ENCODE assay signal across 19 mouse cellular contexts in the genomic region with DNA sequence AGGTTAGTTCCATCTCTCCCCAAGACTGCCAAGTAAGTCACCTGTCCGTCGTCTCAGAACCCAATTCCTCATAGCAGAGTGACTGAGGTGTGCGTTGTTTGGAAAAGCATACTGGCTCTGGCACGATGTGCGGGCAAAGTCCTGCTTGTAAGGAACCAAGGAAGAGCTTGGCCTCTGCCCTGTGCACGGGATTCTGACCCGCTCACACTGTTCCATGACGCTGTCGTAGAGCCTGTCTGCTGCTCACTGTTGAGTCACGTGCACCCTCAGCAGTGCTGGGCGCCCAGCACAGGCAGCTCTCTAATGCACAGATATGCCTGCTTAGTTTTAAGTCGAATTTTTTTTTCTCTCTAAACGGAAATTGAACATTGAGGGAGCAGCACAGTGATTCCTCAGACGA. TPM values are rescaled to one million over a fixed set of nuclear protein-coding genes. Genes with fewer than 3 reads are reported as not detected.
DNase-seq lines count a peak whose midpoint lies in the region; ATAC-seq and TF ChIP-seq lines count a peak whose summit lies in the region.
"Had no signal": no experiment of that assay in that cellular context is flagged by ENCODE, and none has a peak within 500 bp of the region (broad histone marks: within the 10 kb centered on the region; RNA-seq: fewer than 3 reads in every experiment).

No protein-coding gene starts in this region.

- no peaks in the 10 kb centered on the region for H3K9me3 ChIP-seq in kidney, embryonic 14.5 days (ENCODE audit: control insufficient read depth, low read length)
- no peaks in the 10 kb centered on the region for H3K9me3 ChIP-seq in kidney, postnatal 0 days (replicated peaks; ENCODE audit: low read length)
- no peaks in the 10 kb centered on the region for H3K9me3 ChIP-seq in kidney, embryonic 15.5 days (replicated peaks)
- H3K9me3 ChIP-seq: embryonic facial prominence, embryonic 10.5 days; forebrain, embryonic 13.5 days; heart, embryonic 12.5 days; hindbrain, embryonic 12.5 days had no signal

- no peaks in the 10 kb centered on the region for H3K4me1 ChIP-seq in kidney, embryonic 14.5 days (ENCODE audit: control insufficient read depth, insufficient read depth, low read length)
- H3K4me1 ChIP-seq in kidney, postnatal 0 days (replicated peaks; ENCODE audit: insufficient read depth, low read length): no peaks in the 10 kb centered on the region
- H3K4me1 ChIP-seq in kidney, embryonic 15.5 days: peaks cover 8% of the 10 kb centered on the region; the same call in 1 of the 2 replicates

- H3K9ac ChIP-seq in kidney, embryonic 14.5 days (ENCODE audit: low read depth, low read length): no peak overlapping the region
- no peak overlapping the region for H3K9ac ChIP-seq in kidney, postnatal 0 days (ENCODE audit: low read depth, low read length)
- no peak overlapping the region for H3K9ac ChIP-seq in kidney, embryonic 15.5 days
- H3K9ac ChIP-seq: forebrain, embryonic 13.5 days; forebrain, postnatal 0 days; heart, embryonic 12.5 days; hindbrain, embryonic 12.5 days had no signal

- no peaks in the 10 kb centered on the region for H3K36me3 ChIP-seq in kidney, embryonic 14.5 days (ENCODE audit: control insufficient read depth, insufficient read depth, low read length)
- H3K36me3 ChIP-seq in kidney, postnatal 0 days (ENCODE audit: insufficient read depth, low read length): no peaks in the 10 kb centered on the region
- H3K36me3 ChIP-seq in kidney, embryonic 15.5 days: no peaks in the 10 kb centered on the region; the same call in 1 of the 2 replicates
- H3K36me3 ChIP-seq: embryonic facial prominence, embryonic 10.5 days; heart, embryonic 12.5 days; hindbrain, embryonic 12.5 days had no signal

- 89% methylated on average over 14 of the region's 14 CpGs for WGBS in kidney, embryonic 14.5 days
- WGBS in kidney, postnatal 0 days: 86% methylated on average over 14 of the region's 14 CpGs
- 90% methylated on average over 14 of the region's 14 CpGs for whole genome bisulfite sequencing in kidney, embryonic 15.5 days

- no peak for TF ChIP-seq CTCF in kidney, postnatal 0 days (IDR thresholded peaks at IDR 0.05; ENCODE audit: low read depth)

- no peak overlapping the region for H3K4me2 ChIP-seq in kidney, embryonic 14.5 days (replicated peaks; ENCODE audit: low read depth, low read length)
- no peak overlapping the region for H3K4me2 ChIP-seq in kidney, postnatal 0 days (ENCODE audit: low read length)
- H3K4me2 ChIP-seq in kidney, embryonic 15.5 days: no peak overlapping the region
- H3K4me2 ChIP-seq: forebrain, embryonic 13.5 days; heart, embryonic 12.5 days; hindbrain, embryonic 12.5 days had no signal

- H3K27me3 ChIP-seq in kidney, embryonic 14.5 days (ENCODE audit: control insufficient read depth, insufficient read depth, low read length): no peaks in the 10 kb centered on the region
- H3K27me3 ChIP-seq in kidney, postnatal 0 days (ENCODE audit: insufficient read depth, low read length): no peaks in the 10 kb centered on the region
- H3K27me3 ChIP-seq in kidney, embryonic 15.5 days: no peaks in the 10 kb centered on the region
- H3K27me3 ChIP-seq: CH12.LX; forebrain, embryonic 13.5 days; heart, embryonic 12.5 days; hindbrain, embryonic 12.5 days; Patski had no signal

- ATAC-seq in kidney, embryonic 14.5 days (ENCODE audit: low FRiP score, low TSS enrichment): no peak
- peak; percentile 43; the same call in 1 of the 2 replicates for ATAC-seq in kidney, postnatal 0 days (replicated peaks; ENCODE audit: low FRiP score, low read depth)
- ATAC-seq in kidney, embryonic 15.5 days (replicated peaks; ENCODE audit: low FRiP score): no peak
- ATAC-seq: activated CD4-positive, CD25-positive, alpha-beta regulatory T cell, adult 4 months; forebrain, embryonic 13.5 days; forebrain, postnatal 0 days; Patski had no signal

- DNase-seq in kidney, adult 18-20 months: peak; percentile 38
- DNase-seq in kidney, postnatal 0 days (ENCODE audit: low spot score): no peak
- DNase-seq in kidney, postnatal 36 days: peak; percentile 61 to 63
- no peak for DNase-seq in urinary bladder, adult 18-20 months (ENCODE audit: low spot score in 2 of 2)
- DNase-seq: adrenal gland, postnatal 14 days; cerebellum, adult 11-12 months; cerebellum, adult 9-11 months; cerebellum, postnatal 36 days; forebrain, postnatal 0 days; gastrocnemius, postnatal 14 days had no signal

- no peak overlapping the region for H3K4me3 ChIP-seq in kidney, embryonic 14.5 days (ENCODE audit: low read length)
- no peak overlapping the region for H3K4me3 ChIP-seq in kidney, postnatal 0 days (replicated peaks; ENCODE audit: low read depth, low read length)
- H3K4me3 ChIP-seq in kidney, embryonic 15.5 days (replicated peaks): no peak overlapping the region
- H3K4me3 ChIP-seq: embryonic facial prominence, embryonic 10.5 days; forebrain, embryonic 13.5 days; heart, embryonic 12.5 days; hindbrain, embryonic 12.5 days had no signal

- no peak overlapping the region for H3K27ac ChIP-seq in kidney, embryonic 14.5 days (ENCODE audit: low read depth, low read length)
- no peak overlapping the region for H3K27ac ChIP-seq in kidney, postnatal 0 days
- H3K27ac ChIP-seq in kidney, embryonic 15.5 days: no peak overlapping the region
- H3K27ac ChIP-seq: embryonic facial prominence, embryonic 10.5 days; forebrain, embryonic 13.5 days; hindbrain, embryonic 12.5 days had no signal

RNA-seq across cellular contexts. Expression of a gene that starts 17.3 kb away (rescaled TPM):
- 8.8 and 13.2 TPM in 2 replicates for polyA plus RNA-seq in kidney, embryonic 14.5 days (2014; fragmentation: Nextera tagmentation; extraction: Ambion mirVana)
- polyA plus RNA-seq in kidney, postnatal 0 days (2015; fragmentation: Nextera tagmentation; extraction: Ambion mirVana): 23.9 and 24.5 TPM in 2 replicates
- 13.9 and 15.5 TPM in 2 replicates for polyA plus RNA-seq in kidney, embryonic 15.5 days (2015; fragmentation: Nextera tagmentation; extraction: Ambion mirVana)
- polyA plus RNA-seq: activated CD4-positive, CD25-positive, alpha-beta regulatory T cell, adult 4 months had no signal

Comparison
In these comparisons a context has a peak if more than half of its experiments do, and no peak if none do; other contexts are left out.
1. DNase-seq: peak in kidney, adult 18-20 months (single experiment) and kidney, postnatal 36 days (2 of 2); none in kidney, postnatal 0 days (single experiment) and urinary bladder, adult 18-20 months (0 of 2).